Mouse (Mus musculus) small intestine, adult 2 months (tissue): Measurements from ENCODE around the gene Drd4. TPM values are rescaled to one million over a fixed set of nuclear protein-coding genes. Genes with fewer than 3 reads are reported as not detected.

ENCODE experiments used
- H3K27ac ChIP-seq: fragments of 200-500 bp; 2 replicates; pipeline ENCODE4 v1.5.1; 2012; ENCODE audit warnings: low read depth, low read length, control low read depth, inconsistent platforms; ENCODE audit not compliant: insufficient read depth
- H3K27me3 ChIP-seq: fragments of 200-500 bp; 2 replicates; pipeline ENCODE4 v1.6.1; 2012; ENCODE audit warnings: mild to moderate bottlenecking, moderate library complexity, low read length, inconsistent platforms; ENCODE audit not compliant: control insufficient read depth, insufficient read depth
- H3K36me3 ChIP-seq: fragments of 200-500 bp; 2 replicates; pipeline ENCODE4 v1.6.1; 2012; ENCODE audit warnings: mild to moderate bottlenecking, low read length, control low read depth, inconsistent platforms; ENCODE audit not compliant: control insufficient read depth, insufficient read depth
- H3K4me1 ChIP-seq: fragments of 200-500 bp; 2 replicates; pipeline ENCODE4 v1.6.1; 2012; ENCODE audit warnings: low read length, inconsistent platforms, mixed read lengths; ENCODE audit not compliant: control insufficient read depth, insufficient read depth, insufficient read length
- H3K4me3 ChIP-seq: fragments of 200-500 bp; 2 replicates; pipeline ENCODE4 v1.5.1; 2012; ENCODE audit warnings: low read depth, mild to moderate bottlenecking, control low read depth, inconsistent platforms, low read length, moderate library complexity
- CTCF ChIP-seq: fragments of 200-500 bp; IDR thresholded peaks from 2 replicates; pipeline ENCODE4 v1.5.1; 2012; ENCODE audit warnings: low read depth, mild to moderate bottlenecking, control low read depth, inconsistent platforms, low read length, moderate library complexity, mixed read lengths; ENCODE audit not compliant: insufficient replicate concordance, insufficient read length; ENCODE audit errors: extremely low read depth
- POLR2A ChIP-seq: fragments of 200-500 bp; IDR thresholded peaks from 2 replicates; pipeline ENCODE4 v1.6.1; 2012; ENCODE audit warnings: low read depth, mild to moderate bottlenecking, control low read depth, inconsistent platforms, low read length, moderate library complexity
- WGBS: fragments of 180-500 bp; shearing (Covaris S2); methylation state at CpG from one replicate; pipeline ENCODE4 v1.1.7; 2018; 5-methylcytosine and 5-hydroxymethylcytosine counted together
- polyA plus RNA-seq: library from polyadenylated mRNA; depleted of rRNA; stranded (reverse); fragments of >200 nt; gene quantifications from 2 replicates; pipeline ENCODE4 v1.2.3, GENCODE M21; 2012

The Drd4 gene
- polyA plus RNA-seq, 1 experiment: 0.30 TPM

- Histone ChIP-seq H3K4me3 (peak overlapping the region; percentile 84), H3K27ac (peak overlapping the region; percentile 98), H3K4me1 (peaks cover 29% of the 10 kb centered on the region), H3K27me3 (no peaks in the 10 kb centered on the region), H3K36me3 (peaks cover 25% of the 10 kb centered on the region)
- TF ChIP-seq POLR2A (no peak), CTCF (no peak)
- 52% methylated on average over 3 of the region's 3 CpGs for WGBS
Observed at GRCm38 (mm10) chr7:141337716-141338416, 46.1 kb downstream of the Drd4 start.

- TF ChIP-seq POLR2A (peak; percentile 94), CTCF (no peak)
- H3K36me3 ChIP-seq: peaks cover 25% of the 10 kb centered on the region
Observed at GRCm38 (mm10) chr7:141338576-141339131, 46.8 kb downstream of the Drd4 start, which contains the start of gene Eps8l2. TSS of gene Eps8l2 (plus strand) at chr7:141338880.

GRCm38 (mm10) chr7:141339215-141339920, 47.6 kb downstream of the Drd4 start:
- no peaks in the 10 kb centered on the region for H3K27me3 ChIP-seq
- WGBS: 29% methylated on average over 20 of the region's 20 CpGs
- TF ChIP-seq CTCF: no peak
- TF ChIP-seq POLR2A: no peak; the same call in 1 of the 2 replicates
- H3K27ac ChIP-seq: peak overlapping the region; percentile 98
- H3K4me1 ChIP-seq: peaks cover 36% of the 10 kb centered on the region
- peaks cover 22% of the 10 kb centered on the region for H3K36me3 ChIP-seq
- H3K4me3 ChIP-seq: peak overlapping the region; percentile 84

More at GRCm38 (mm10) chr7:141338576-141339131, 46.8 kb downstream of the Drd4 start, which contains the start of gene Eps8l2:
- H3K27me3 ChIP-seq: no peaks in the 10 kb centered on the region
- H3K4me1 ChIP-seq: peaks cover 36% of the 10 kb centered on the region
- WGBS: 3% methylated on average over 23 of the region's 23 CpGs
- H3K4me3 ChIP-seq: peak within 1 kb of the TSS; percentile 84
- peak within 1 kb of the TSS; percentile 98 for H3K27ac ChIP-seq

- Histone ChIP-seq H3K4me3 (peak overlapping the region; percentile 84), H3K27ac (peak overlapping the region; percentile 98)
Observed at GRCm38 (mm10) chr7:141340023-141340422, 48.2 kb downstream of the Drd4 start.

GRCm38 (mm10) chr7:141340476-141340875, 48.7 kb downstream of the Drd4 start:
- Histone ChIP-seq H3K27me3 (no peaks in the 10 kb centered on the region), H3K4me3 (peak overlapping the region; percentile 84), H3K27ac (peak overlapping the region; percentile 98), H3K4me1 (peaks cover 36% of the 10 kb centered on the region), H3K36me3 (peaks cover 22% of the 10 kb centered on the region)
- TF ChIP-seq CTCF (no peak), POLR2A (0 out of 2 replicates have a peak, but pooled peaks have one; percentile 21)
- WGBS: 36% methylated on average over 6 of the region's 6 CpGs

More at GRCm38 (mm10) chr7:141340023-141340422, 48.2 kb downstream of the Drd4 start:
- WGBS: 31% methylated on average over 7 of the region's 7 CpGs
- H3K4me1 ChIP-seq: peaks cover 36% of the 10 kb centered on the region
- H3K36me3 ChIP-seq: peaks cover 22% of the 10 kb centered on the region
- H3K27me3 ChIP-seq: no peaks in the 10 kb centered on the region
- TF ChIP-seq CTCF: no peak
- TF ChIP-seq POLR2A: no peak

GRCm38 (mm10) chr7:141341689-141342226, 50.0 kb downstream of the Drd4 start:
- no peak for TF ChIP-seq CTCF
- no peak for TF ChIP-seq POLR2A
- H3K4me1 ChIP-seq: peaks cover 36% of the 10 kb centered on the region
- peak overlapping the region; percentile 98 for H3K27ac ChIP-seq
- peaks cover 27% of the 10 kb centered on the region for H3K36me3 ChIP-seq
- H3K4me3 ChIP-seq: peak overlapping the region; percentile 84
- WGBS: 39% methylated on average over 10 of the region's 10 CpGs
- H3K27me3 ChIP-seq: no peaks in the 10 kb centered on the region

GRCm38 (mm10) chr7:141343230-141343629, 51.4 kb downstream of the Drd4 start:
- H3K27ac ChIP-seq: peak overlapping the region; percentile 98
- H3K36me3 ChIP-seq: peaks cover 31% of the 10 kb centered on the region
- H3K27me3 ChIP-seq: no peaks in the 10 kb centered on the region
- peaks cover 29% of the 10 kb centered on the region for H3K4me1 ChIP-seq
- H3K4me3 ChIP-seq: peak overlapping the region; percentile 34
- 26% methylated on average over 2 of the region's 2 CpGs for WGBS
- TF ChIP-seq CTCF (no peak), POLR2A (no peak)
